Mouse (Mus musculus) liver, embryonic 14.5 days (tissue): ENCODE data around the gene Rcor1. TPM values are rescaled to one million over a fixed set of nuclear protein-coding genes. Genes with fewer than 3 reads are reported as not detected.

Experiments used
- ATAC-seq: fragments of 200-750 bp; cut with Nextera tagmentation; 2 replicates; pipeline ENCODE4 v1.8.0; 2017; ENCODE audit warnings: moderate number of reproducible peaks, mild to moderate bottlenecking, moderate library complexity; ENCODE audit not compliant: insufficient read depth
- DNase-seq, 3 experiments: peaks; one replicate each; pipeline ENCODE4 v3.0.0-alpha.2; 2012 to 2013; ENCODE audit warnings: low read depth in 3 of 3, low spot score in 3 of 3
- H3K27ac ChIP-seq: fragments of 300-500 bp; sonication (generic); 2 replicates; pipeline ENCODE4 v1.5.1; 2014; ENCODE audit warnings: moderate library complexity, mild to moderate bottlenecking, control low read depth, inconsistent platforms
- H3K27me3 ChIP-seq: fragments of 300-500 bp; sonication (generic); 2 replicates; pipeline ENCODE4 v1.6.1; 2014; ENCODE audit warnings: mild to moderate bottlenecking, low read length, moderate library complexity; ENCODE audit not compliant: control insufficient read depth, insufficient read depth
- H3K36me3 ChIP-seq: fragments of 300-500 bp; sonication (generic); replicated peaks from 2 replicates; pipeline ENCODE4 v1.6.1; 2014; ENCODE audit warnings: low read depth; ENCODE audit not compliant: control insufficient read depth, insufficient read depth
- H3K4me1 ChIP-seq, 2 experiments: fragments of 200-500 bp in 1 of 2; fragments of 300-500 bp in 1 of 2; sonication (generic) in 1 of 2; replicated peaks; 2 replicates each; pipeline ENCODE4 v1.6.1; 2012 to 2014; ENCODE audit warnings: antibody characterized with exemption in 1 of 2, inconsistent platforms in 1 of 2, low read length in 1 of 2; ENCODE audit not compliant: control insufficient read depth in 2 of 2, insufficient read depth in 2 of 2
- H3K4me2 ChIP-seq: fragments of 300-500 bp; sonication (generic); 2 replicates; pipeline ENCODE4 v1.6.1; 2014; ENCODE audit warnings: low read depth, mild to moderate bottlenecking, control low read depth, moderate library complexity
- H3K4me3 ChIP-seq, 2 experiments: fragments of 200-500 bp in 1 of 2; fragments of 300-500 bp in 1 of 2; sonication (generic) in 1 of 2; 2 replicates each; pipeline ENCODE4 v1.5.1; 2012 to 2014; ENCODE audit warnings: low read depth in 2 of 2, low read length in 2 of 2, mild to moderate bottlenecking in 2 of 2, control low read depth in 1 of 2, inconsistent platforms in 1 of 2, moderate library complexity in 1 of 2; ENCODE audit not compliant: insufficient read depth in 1 of 2
- H3K9ac ChIP-seq: fragments of 300-500 bp; sonication (generic); replicated peaks from 2 replicates; pipeline ENCODE4 v1.6.1; 2014; ENCODE audit warnings: mild to moderate bottlenecking, control low read depth, moderate library complexity
- H3K9me3 ChIP-seq: fragments of 300-500 bp; sonication (generic); 2 replicates; pipeline ENCODE4 v1.6.1; 2016; ENCODE audit warnings: low read length, mixed read lengths; ENCODE audit not compliant: control insufficient read depth
- CTCF ChIP-seq: IDR thresholded peaks from 2 replicates; pipeline ENCODE4 v1.5.1; 2016; ENCODE audit warnings: antibody characterized with exemption, low read depth, control low read depth
- EP300 ChIP-seq: IDR thresholded peaks from 2 replicates; pipeline ENCODE4 v1.6.1; 2016; ENCODE audit warnings: antibody characterized with exemption, low read depth
- WGBS: fragments of 180-500 bp; shearing (Covaris S2); extraction: QIAGEN DNeasy Blood & Tissue Kit; methylation state at CpG from one replicate; pipeline ENCODE4 v1.1.7; 2014; ENCODE audit not compliant: insufficient replicate concordance; 5-methylcytosine and 5-hydroxymethylcytosine counted together
- polyA plus RNA-seq, 2 experiments: library from polyadenylated mRNA; depleted of rRNA in 1 of 2; stranded (reverse) in 1 of 2; unstranded in 1 of 2; fragments of >200 nt; fragmentation: Nextera tagmentation in 1 of 2; extraction: Ambion mirVana in 1 of 2; gene quantifications; 2 replicates each; pipeline versions ENCODE4 v1.2.1 to v1.2.3; 2012 to 2014

The Rcor1 gene
- polyA plus RNA-seq, 2 experiments, result 5.8 to 9.1 TPM

GRCm38 (mm10) chr12:111008500-111009490 lies 30.4 kb upstream of the Rcor1 start:
- Histone ChIP-seq H3K27ac (peak overlapping the region; percentile 14), H3K4me1 (peaks cover 21 to 43% of the 10 kb centered on the region in 2 experiments), H3K36me3 (no peaks in the 10 kb centered on the region), H3K4me2 (peak overlapping the region; percentile 20; the same call in 1 of the 2 replicates), H3K27me3 (no peaks in the 10 kb centered on the region), H3K9ac (peak overlapping the region; percentile 23; the same call in 1 of the 2 replicates), H3K4me3 (no peak overlapping the region), H3K9me3 (no peaks in the 10 kb centered on the region)
- ATAC-seq (0 out of 2 replicates have a peak, but pooled peaks have one; percentile 15), DNase-seq (no peak)
- no peak for TF ChIP-seq CTCF
- no peak for TF ChIP-seq EP300
- 53% methylated on average over 11 of the region's 11 CpGs for WGBS

- no peaks in the 10 kb centered on the region for H3K27me3 ChIP-seq
- H3K9me3 ChIP-seq, result no peaks in the 10 kb centered on the region
- H3K4me3 ChIP-seq, result no peak overlapping the region
- peak overlapping the region; percentile 53 for H3K27ac ChIP-seq
- H3K4me1 ChIP-seq, result peaks cover 21 to 37% of the 10 kb centered on the region in 2 experiments
- peak; percentile 71 for ATAC-seq
- DNase-seq, result no peak
- H3K9ac ChIP-seq, result peak overlapping the region; percentile 45; the same call in 1 of the 2 replicates
- whole genome bisulfite sequencing, result 26% methylated on average over 6 of the region's 6 CpGs
- no peaks in the 10 kb centered on the region for H3K36me3 ChIP-seq
- peak overlapping the region; percentile 20 for H3K4me2 ChIP-seq
- peak; percentile 46; the same call in 1 of the 2 replicates for TF ChIP-seq EP300
- TF ChIP-seq CTCF, result no peak
Measured at GRCm38 (mm10) chr12:111009615-111010257, 29.4 kb upstream of the Rcor1 start.

- H3K27me3 ChIP-seq, result no peaks in the 10 kb centered on the region
- WGBS, result 54% methylated on average over 3 of the region's 3 CpGs
- DNase-seq, result no peak
- no peak overlapping the region for H3K4me2 ChIP-seq
- no peak for ATAC-seq
- H3K9ac ChIP-seq, result no peak overlapping the region
- no peaks in the 10 kb centered on the region for H3K9me3 ChIP-seq
- no peak for TF ChIP-seq CTCF
- H3K4me3 ChIP-seq, result no peak overlapping the region
- no peak overlapping the region for H3K27ac ChIP-seq
- peaks cover 0 to 2% of the 10 kb centered on the region in 2 experiments; a peak in 1 of 4 replicates for H3K4me1 ChIP-seq
- H3K36me3 ChIP-seq, result no peaks in the 10 kb centered on the region
Measured at GRCm38 (mm10) chr12:111016807-111017206, 22.3 kb upstream of the Rcor1 start.

GRCm38 (mm10) chr12:111018068-111018467 lies 21.1 kb upstream of the Rcor1 start:
- no peaks in the 10 kb centered on the region for H3K9me3 ChIP-seq
- WGBS, result 81% methylated on average over 11 of the region's 11 CpGs
- H3K4me2 ChIP-seq, result no peak overlapping the region
- peaks cover 0 to 3% of the 10 kb centered on the region in 2 experiments; a peak in 1 of 4 replicates for H3K4me1 ChIP-seq
- H3K36me3 ChIP-seq, result no peaks in the 10 kb centered on the region
- no peak overlapping the region for H3K9ac ChIP-seq
- TF ChIP-seq CTCF, result no peak
- TF ChIP-seq EP300, result no peak
- H3K4me3 ChIP-seq, result no peak overlapping the region
- ATAC-seq (no peak), DNase-seq (no peak)
- no peak overlapping the region for H3K27ac ChIP-seq
- no peaks in the 10 kb centered on the region for H3K27me3 ChIP-seq

- H3K9ac ChIP-seq, result no peak overlapping the region
- no peak for TF ChIP-seq CTCF
- no peak for TF ChIP-seq EP300
- no peak for DNase-seq
- no peak overlapping the region for H3K4me3 ChIP-seq
- peaks cover 0 to 3% of the 10 kb centered on the region in 2 experiments; a peak in 1 of 4 replicates for H3K4me1 ChIP-seq
- no peaks in the 10 kb centered on the region for H3K9me3 ChIP-seq
- no peaks in the 10 kb centered on the region for H3K36me3 ChIP-seq
- 77% methylated on average over 2 of the region's 2 CpGs for whole genome bisulfite sequencing
- no peak overlapping the region for H3K27ac ChIP-seq
- no peak overlapping the region for H3K4me2 ChIP-seq
- no peak for ATAC-seq
- no peaks in the 10 kb centered on the region for H3K27me3 ChIP-seq
Measured at GRCm38 (mm10) chr12:111019086-111019485, 20.1 kb upstream of the Rcor1 start.
